Mouse (Mus musculus) ovary, adult 10 weeks (tissue): ENCODE data around the gene Suox. TPM values are rescaled to one million over a fixed set of nuclear protein-coding genes. Genes with fewer than 3 reads are reported as not detected.

Source experiments
- polyA plus RNA-seq: library from polyadenylated mRNA; stranded (reverse); fragments of 350-450 nt; fragmentation: Illumina TruSeq; extraction: RNeasy Lipid Tissue Mini Kit (QIAGEN cat#74804); gene quantifications from one replicate; pipeline ENCODE4 v1.2.3, GENCODE M21; 2014

Suox gene
- 5.7 TPM for polyA plus RNA-seq

DNA sequence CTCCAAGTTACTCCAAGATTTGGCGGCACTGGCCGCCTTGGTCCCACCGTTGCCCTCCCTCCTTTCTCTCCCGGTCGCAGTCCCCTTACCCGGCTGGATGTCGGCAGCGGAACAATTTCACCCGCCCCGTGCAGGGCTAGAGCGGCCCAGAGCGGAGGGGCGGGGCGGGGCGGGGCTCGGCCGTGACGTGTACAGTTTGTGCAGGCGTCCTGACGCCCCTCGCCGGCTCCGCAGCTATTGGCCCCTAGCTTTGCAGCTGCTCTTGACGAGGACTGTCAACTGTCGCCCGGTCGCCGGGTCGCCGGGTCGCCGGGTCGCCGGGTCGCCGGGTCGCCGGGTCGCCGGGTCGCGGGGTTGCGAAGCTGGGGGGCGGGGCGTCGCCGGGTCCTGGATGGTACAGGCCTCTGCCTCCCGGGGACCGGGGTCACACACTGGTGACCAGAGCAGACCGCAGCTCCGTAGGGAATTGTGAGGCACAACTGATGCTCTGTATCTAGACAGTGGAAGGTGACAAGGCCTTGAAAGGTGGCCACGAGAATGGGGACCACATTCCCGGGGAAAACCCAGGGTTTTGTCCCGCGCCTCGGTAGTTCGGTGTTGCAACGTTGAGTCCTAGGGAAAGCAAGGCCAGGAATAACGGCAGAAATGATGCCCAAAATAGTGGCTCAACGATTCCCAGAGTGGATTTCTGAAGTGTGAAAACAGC lies at the start of gene Suox:
Gene Suox, minus strand, starts transcription at position 311 of the 706 bp plus-strand sequence.

DNA sequence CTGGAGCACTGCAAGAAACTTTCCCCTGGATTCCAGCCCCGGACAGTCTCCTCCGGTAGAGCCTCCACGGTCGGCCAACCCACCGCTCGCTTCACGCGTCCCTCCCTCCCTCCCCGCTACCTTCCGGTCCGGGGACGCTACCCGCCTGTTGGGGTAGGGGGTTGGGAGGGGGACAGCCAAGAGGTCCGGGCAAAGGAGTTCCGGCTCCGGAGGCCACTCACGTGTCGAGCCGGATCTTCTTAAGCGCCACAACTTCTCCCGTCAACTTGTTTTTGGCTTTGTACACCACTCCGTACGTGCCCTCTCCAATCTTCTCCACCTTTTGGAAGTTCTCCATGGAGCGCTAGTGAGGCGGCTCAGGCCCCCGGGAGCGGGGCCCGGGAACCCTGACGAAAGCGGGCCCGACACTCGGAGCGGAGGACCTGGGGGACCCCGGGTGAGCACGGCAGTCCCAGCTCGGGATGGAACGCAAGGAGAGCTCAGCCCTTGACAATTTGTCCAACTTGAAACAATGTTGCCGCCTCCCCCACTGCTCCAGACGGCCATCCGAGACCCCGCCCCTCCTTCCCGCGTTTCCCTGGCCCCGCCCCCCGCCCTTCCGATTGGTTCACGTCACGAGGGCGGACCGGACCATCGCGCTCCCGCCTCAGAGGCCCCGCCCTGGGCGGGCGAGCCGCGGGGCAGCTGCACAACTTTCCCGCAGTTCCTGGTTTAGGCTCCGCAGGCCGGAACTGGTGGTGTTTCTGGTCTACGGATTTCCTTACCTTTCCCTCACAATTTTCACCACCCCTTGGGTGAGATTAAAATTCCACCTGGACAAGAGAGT lies 30.8 kb upstream of the Suox start, which contains the start of gene Cdk2:
Gene Cdk2, minus strand, starts transcription at position 541 of the 826 bp plus-strand sequence.

DNA sequence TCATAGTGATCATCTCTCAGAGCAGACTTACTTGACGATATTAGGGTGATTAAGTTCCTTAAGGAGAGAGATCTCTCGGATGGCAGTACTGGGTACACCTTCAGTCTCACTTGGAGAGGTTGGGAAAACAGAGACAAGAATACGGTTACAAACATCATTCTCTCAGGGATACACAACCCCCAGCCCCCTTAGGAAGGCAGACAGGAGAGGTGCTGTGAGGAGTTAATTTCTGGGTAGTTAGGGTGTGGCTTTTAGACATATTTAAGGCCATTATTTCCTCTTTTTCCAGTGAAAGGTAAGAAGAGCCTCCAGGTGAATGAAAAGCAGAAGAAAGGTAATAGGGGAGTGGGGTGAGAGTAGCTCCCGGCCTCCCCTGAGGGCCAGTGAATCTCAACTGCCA lies 30.0 kb upstream of the Suox start, which contains the start of gene Pmel:
Gene Pmel, plus strand, starts transcription at position 301 of the 400 bp plus-strand sequence.

DNA sequence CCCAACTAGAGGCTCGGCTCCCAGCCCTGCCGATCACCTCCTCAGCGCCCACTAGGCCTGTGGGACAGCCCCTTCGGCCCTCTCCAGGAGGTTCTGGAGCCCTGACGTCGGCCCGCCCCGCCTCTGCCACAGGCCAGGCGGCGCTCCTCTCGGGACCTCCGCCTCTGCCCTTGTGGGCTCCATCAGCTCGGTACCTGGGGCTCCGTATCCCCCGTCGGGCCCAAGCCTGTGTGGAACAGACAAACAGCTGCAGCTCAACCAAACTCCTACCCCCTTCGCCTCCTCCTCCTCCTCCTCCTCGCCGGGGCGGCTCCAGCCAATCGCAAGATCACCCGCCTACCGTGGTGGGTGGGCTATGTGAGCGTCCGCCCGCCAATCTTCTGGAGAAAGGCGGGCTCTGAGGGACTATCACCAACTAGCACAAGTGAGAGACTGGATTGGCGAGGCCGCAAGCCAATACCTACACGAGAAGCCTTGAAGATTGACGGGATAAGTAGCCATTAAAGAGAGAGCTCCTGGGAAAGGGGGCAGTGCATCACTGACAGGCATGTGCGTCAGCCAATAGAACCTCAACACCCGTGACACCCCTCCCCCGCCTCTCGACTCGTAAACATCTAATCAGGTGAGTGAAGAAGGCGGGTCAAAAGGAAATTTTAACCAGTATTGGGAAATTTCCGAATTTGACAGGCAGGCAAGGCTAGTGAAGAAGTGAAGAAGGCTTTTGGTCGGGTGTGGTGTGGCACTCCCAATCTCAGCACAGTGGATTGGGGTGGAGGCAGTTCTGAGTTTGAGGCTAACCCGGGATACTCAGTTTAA lies 22.3 kb upstream of the Suox start, which contains the start of gene Rab5b:
Gene Rab5b, minus strand, starts transcription at position 273 of the 816 bp plus-strand sequence.

DNA sequence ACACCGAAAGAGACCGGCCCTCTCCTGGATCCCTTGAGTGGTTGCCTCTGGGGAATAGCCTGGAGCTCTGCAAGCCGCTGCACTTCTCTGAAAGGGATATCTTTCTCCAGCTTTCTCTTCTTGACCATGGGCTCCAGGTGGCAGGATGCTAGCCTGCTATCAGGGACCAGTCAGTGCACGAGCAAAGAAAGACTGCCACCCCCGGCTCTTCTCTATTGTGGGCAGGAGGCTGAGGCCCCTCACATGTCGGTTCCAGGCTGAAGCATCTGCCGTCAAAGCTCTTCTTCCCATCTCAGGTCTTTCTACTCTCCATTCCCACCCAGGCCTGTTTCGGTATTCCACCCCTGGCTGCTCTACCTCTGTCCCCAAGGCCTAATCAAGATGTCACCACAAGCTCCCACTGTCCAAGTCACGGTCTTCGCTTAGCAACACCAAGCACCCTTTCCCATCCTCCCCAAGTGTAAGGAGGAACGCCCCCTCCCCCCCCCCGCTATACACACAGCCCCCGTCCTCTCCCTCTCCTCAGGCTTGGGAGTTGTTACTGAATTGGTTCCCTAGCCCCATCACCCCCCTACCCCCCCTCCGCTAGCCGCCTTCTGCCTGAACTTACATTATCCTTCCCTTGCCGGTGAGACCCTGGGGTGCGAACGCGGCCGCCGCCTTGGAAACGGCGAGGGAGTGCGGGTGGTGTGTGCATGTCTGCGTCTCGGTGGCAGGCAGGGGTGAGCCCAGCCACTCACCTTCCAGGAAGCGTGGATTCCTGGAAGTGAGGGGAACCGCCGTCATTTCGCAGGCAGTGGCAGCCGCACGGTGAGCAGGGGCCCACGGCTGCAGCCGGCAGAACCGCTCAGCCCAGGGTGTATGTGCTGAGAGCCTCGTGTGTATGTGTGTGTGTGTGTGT lies 28.5 kb downstream of the Suox start, which contains the start of gene Ikzf4:
Gene Ikzf4, minus strand, starts transcription at position 881 of the 901 bp plus-strand sequence.

DNA sequence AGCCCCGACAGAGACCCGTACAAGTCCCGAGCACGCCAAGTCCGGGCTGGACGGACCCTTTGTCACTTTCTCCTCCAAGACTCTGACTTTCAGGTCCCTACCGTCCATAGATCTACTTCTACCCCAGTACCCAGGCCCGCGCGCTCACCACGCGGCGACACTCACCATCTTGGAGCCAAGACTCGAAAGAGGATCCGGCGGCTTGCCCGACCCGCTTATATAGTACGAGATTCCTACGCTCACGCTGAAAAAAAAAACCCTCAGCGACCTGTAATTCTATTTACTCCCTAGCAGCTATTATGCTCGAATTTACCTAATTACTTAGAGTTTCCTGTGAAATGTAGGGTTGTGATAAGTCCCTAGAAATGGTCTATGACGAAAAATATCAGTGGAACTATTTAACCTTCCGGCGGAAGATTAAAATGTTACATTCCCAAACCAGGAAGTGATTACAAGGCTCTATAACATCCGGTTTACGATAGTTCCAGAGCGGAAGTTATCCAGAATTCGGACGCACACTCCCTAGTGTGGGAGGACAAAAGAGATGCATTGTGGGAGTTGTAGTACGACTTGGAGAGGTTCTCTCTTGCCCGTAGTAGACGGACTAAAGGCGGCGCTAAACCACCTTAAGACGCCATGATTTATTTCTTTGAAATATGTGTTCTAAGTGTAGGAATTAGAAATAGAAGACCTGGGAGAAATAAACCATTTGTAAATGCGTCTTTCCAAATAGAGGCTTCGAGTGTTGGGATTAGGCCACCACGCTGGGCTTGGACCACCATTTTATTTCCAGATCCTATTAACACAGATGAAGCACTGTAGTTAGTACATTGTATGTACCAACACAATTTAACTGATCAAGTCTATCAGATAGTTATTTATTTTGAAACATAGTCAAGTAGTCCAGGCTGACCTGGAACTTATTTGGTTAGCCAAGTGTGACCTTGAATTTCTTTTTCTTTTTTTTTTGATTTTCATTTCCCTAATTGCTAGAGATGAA lies 47.3 kb downstream of the Suox start, which contains the start of gene Rps26:
Gene Rps26, minus strand, starts transcription at position 437 of the 1,000 bp plus-strand sequence.

Other genes with a start within 250 kb of the Suox start
- 62.3 TPM for gene Smarcc2, start 214.8 kb downstream of the Suox start, polyA plus RNA-seq
- gene Myl6, start 179.9 kb downstream of the Suox start, polyA plus RNA-seq, result 108 TPM
- not detected for gene Myl6b, start 175.4 kb downstream of the Suox start, polyA plus RNA-seq
- gene Esyt1, start 148.2 kb downstream of the Suox start, polyA plus RNA-seq, result 6.2 TPM
- 1.3 TPM for gene Zc3h10, start 126.3 kb downstream of the Suox start, polyA plus RNA-seq
- 14.5 TPM for gene Rpl41, start 124.8 kb downstream of the Suox start, polyA plus RNA-seq
- 143 TPM for gene Pa2g4, start 108.1 kb downstream of the Suox start, polyA plus RNA-seq
- 3.8 TPM for gene Erbb3, start 84.4 kb downstream of the Suox start, polyA plus RNA-seq
- gene Rps26, start 47.3 kb downstream of the Suox start, polyA plus RNA-seq, result 6.0 TPM
- 2.1 TPM for gene Ikzf4, start 28.1 kb downstream of the Suox start, polyA plus RNA-seq
- 121 TPM for gene Rab5b, start 22.2 kb upstream of the Suox start, polyA plus RNA-seq
- not detected for gene Pmel, start 30.1 kb upstream of the Suox start, polyA plus RNA-seq
- 24.2 TPM for gene Cdk2, start 31.0 kb upstream of the Suox start, polyA plus RNA-seq
- gene Dgka, start 70.8 kb upstream of the Suox start, polyA plus RNA-seq, result 3.8 TPM
- gene Pym1, start 73.8 kb upstream of the Suox start, polyA plus RNA-seq, result 0.71 TPM
- 9.7 TPM for gene Mmp19, start 116.8 kb upstream of the Suox start, polyA plus RNA-seq
- 45.1 TPM for gene Dnajc14, start 130.0 kb upstream of the Suox start, polyA plus RNA-seq
- 5.9 TPM for gene Tmem198b, start 130.3 kb upstream of the Suox start, polyA plus RNA-seq
- gene Sarnp, start 143.3 kb upstream of the Suox start, polyA plus RNA-seq, result 466 TPM
- 75.2 TPM for gene Ormdl2, start 147.6 kb upstream of the Suox start, polyA plus RNA-seq
- gene Gdf11, start 217.6 kb upstream of the Suox start, polyA plus RNA-seq, result 7.7 TPM
- gene Cd63, start 226.9 kb upstream of the Suox start, polyA plus RNA-seq, result 496 TPM
- gene Rdh5, start 248.8 kb upstream of the Suox start, polyA plus RNA-seq, result 3.0 TPM
- gene Bloc1s1, start 250.0 kb upstream of the Suox start, polyA plus RNA-seq, result 9.3 TPM